Mouse (Mus musculus) WW6 (cell line): ENCODE results near the gene Hnrnpa2b1.

Experiments
- DNase-seq: peaks from one replicate; pipeline ENCODE4 v3.0.0-alpha.2; 2013; ENCODE audit warnings: low read depth, low spot score

Gene Hnrnpa2b1

GRCm38 (mm10) chr6:51470311-51471178, 851 bp upstream of the Hnrnpa2b1 start, which contains the start of gene Cbx3:
Gene Cbx3 (plus strand): TSS chr6:51470360.
- no peak for DNase-seq

GRCm38 (mm10) chr6:51468891-51469561, 668 bp downstream of the Hnrnpa2b1 start:
- no peak for DNase-seq

GRCm38 (mm10) chr6:51467649-51468048, 2.0 kb downstream of the Hnrnpa2b1 start:
- DNase-seq, result no peak

- DNase-seq, result no peak
Observed at GRCm38 (mm10) chr6:51460363-51460762, 9.3 kb downstream of the Hnrnpa2b1 start.

- peak; percentile 46 for DNase-seq
Observed at GRCm38 (mm10) chr6:51460021-51460360, 9.7 kb downstream of the Hnrnpa2b1 start.

- DNase-seq, result peak; percentile 58
Observed at GRCm38 (mm10) chr6:51459313-51460020, 10.2 kb downstream of the Hnrnpa2b1 start.

- no peak for DNase-seq
Observed at GRCm38 (mm10) chr6:51458925-51459312, 10.8 kb downstream of the Hnrnpa2b1 start.

GRCm38 (mm10) chr6:51457770-51458387, 11.8 kb downstream of the Hnrnpa2b1 start:
- DNase-seq, result no peak

GRCm38 (mm10) chr6:51457283-51457682, 12.4 kb downstream of the Hnrnpa2b1 start:
- DNase-seq, result no peak

GRCm38 (mm10) chr6:51456198-51456597, 13.5 kb downstream of the Hnrnpa2b1 start:
- DNase-seq, result no peak

GRCm38 (mm10) chr6:51454949-51455348, 14.7 kb downstream of the Hnrnpa2b1 start:
- no peak for DNase-seq

GRCm38 (mm10) chr6:51452927-51453503, 16.7 kb downstream of the Hnrnpa2b1 start:
- DNase-seq, result no peak

GRCm38 (mm10) chr6:51442191-51442835, 27.4 kb downstream of the Hnrnpa2b1 start:
- DNase-seq, result peak; percentile 73

- no peak for DNase-seq
Observed at GRCm38 (mm10) chr6:51438826-51439330, 30.8 kb downstream of the Hnrnpa2b1 start.

- DNase-seq, result no peak
Observed at GRCm38 (mm10) chr6:51437665-51438064, 32.0 kb downstream of the Hnrnpa2b1 start.

- no peak for DNase-seq
Observed at GRCm38 (mm10) chr6:51434270-51434669, 35.4 kb downstream of the Hnrnpa2b1 start.

GRCm38 (mm10) chr6:51432535-51433397, 36.9 kb downstream of the Hnrnpa2b1 start, which contains the start of gene Nfe2l3:
Gene Nfe2l3 (plus strand): TSS chr6:51432670.
- peak; percentile 45 for DNase-seq

GRCm38 (mm10) chr6:51424537-51424936, 45.2 kb downstream of the Hnrnpa2b1 start:
- DNase-seq, result no peak

- no peak for DNase-seq
Observed at GRCm38 (mm10) chr6:51423466-51424122, 46.1 kb downstream of the Hnrnpa2b1 start.
